Mouse (Mus musculus) spleen, adult 2 months (tissue): ENCODE measurements at regions not wholly inside any gene's neighbourhood (a gene's known extent, or its start where the extent isn't known, plus 50 kb on each side); places are given as distances from the start of the nearest gene placed in this dataset.

Experiments used
- CTCF ChIP-seq: fragments of 200-500 bp; IDR thresholded peaks from 2 replicates; pipeline ENCODE4 v1.5.1; 2011; ENCODE audit warnings: mild to moderate bottlenecking, inconsistent platforms; ENCODE audit not compliant: insufficient read depth, insufficient read length, insufficient replicate concordance; ENCODE audit errors: extremely low read depth
- POLR2A ChIP-seq: fragments of 200-500 bp; IDR thresholded peaks from 2 replicates; pipeline ENCODE4 v1.6.1; 2011; ENCODE audit warnings: low read depth, low read length, inconsistent platforms

DNA sequence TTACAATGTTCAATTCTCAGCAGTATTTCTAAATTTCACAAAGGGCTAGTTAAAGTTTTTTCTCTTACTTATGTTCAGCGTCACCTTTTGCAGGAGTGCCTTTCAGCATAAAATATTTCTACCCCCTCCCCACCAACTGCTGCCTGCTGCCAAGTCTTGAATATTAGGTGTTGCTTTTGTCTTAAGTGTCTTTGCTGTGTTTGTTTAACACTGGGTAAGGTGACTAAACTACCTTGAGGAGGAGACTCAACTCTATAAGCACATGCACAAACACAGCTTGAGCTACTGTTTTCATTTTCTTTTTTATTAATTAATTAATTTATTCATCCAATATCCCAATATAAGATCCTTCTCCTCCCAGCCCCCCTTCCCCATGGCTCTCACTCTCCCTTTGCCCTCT, 70.1 kb upstream of the Hcrtr2 start:
- TF ChIP-seq CTCF (no peak), POLR2A (no peak)
